Mouse (Mus musculus) spleen, adult 12 weeks (tissue): ENCODE data around the gene Uxs1.

Source experiments
- DNase-seq: peaks from one replicate; pipeline ENCODE4 v3.0.0; 2022; ENCODE audit warnings: low spot score

Uxs1 gene

GRCm38 (mm10) chr1:43798048-43798447, 29.6 kb downstream of the Uxs1 start:
- DNase-seq: no peak

GRCm38 (mm10) chr1:43789765-43790164, 37.8 kb downstream of the Uxs1 start:
- DNase-seq: no peak

- DNase-seq: no peak
Observed at GRCm38 (mm10) chr1:43786711-43787110, 40.9 kb downstream of the Uxs1 start.

GRCm38 (mm10) chr1:43785316-43785715, 42.3 kb downstream of the Uxs1 start:
- DNase-seq: no peak

GRCm38 (mm10) chr1:43783186-43783585, 44.4 kb downstream of the Uxs1 start:
- no peak for DNase-seq

- DNase-seq: no peak
Observed at GRCm38 (mm10) chr1:43782680-43783079, 44.9 kb downstream of the Uxs1 start.

GRCm38 (mm10) chr1:43781672-43782071, 45.9 kb downstream of the Uxs1 start:
- DNase-seq: no peak

- DNase-seq: no peak
Observed at GRCm38 (mm10) chr1:43781195-43781594, 46.4 kb downstream of the Uxs1 start.

- DNase-seq: no peak
Observed at GRCm38 (mm10) chr1:43776106-43776505, 51.5 kb downstream of the Uxs1 start.

- no peak for DNase-seq
Observed at GRCm38 (mm10) chr1:43774126-43774525, 53.5 kb downstream of the Uxs1 start.

- no peak for DNase-seq
Observed at GRCm38 (mm10) chr1:43772694-43773093, 54.9 kb downstream of the Uxs1 start.

GRCm38 (mm10) chr1:43770032-43770431, 57.6 kb downstream of the Uxs1 start:
- DNase-seq: no peak

GRCm38 (mm10) chr1:43769348-43769747, 58.3 kb downstream of the Uxs1 start:
- no peak for DNase-seq

GRCm38 (mm10) chr1:43768385-43768990, 59.1 kb downstream of the Uxs1 start:
- no peak for DNase-seq

GRCm38 (mm10) chr1:43766328-43766727, 61.3 kb downstream of the Uxs1 start:
- no peak for DNase-seq

GRCm38 (mm10) chr1:43764481-43764880, 63.1 kb downstream of the Uxs1 start:
- DNase-seq: no peak

- DNase-seq: no peak
Observed at GRCm38 (mm10) chr1:43760085-43760484, 67.5 kb downstream of the Uxs1 start.

GRCm38 (mm10) chr1:43754448-43755312, 72.9 kb downstream of the Uxs1 start:
- no peak for DNase-seq

GRCm38 (mm10) chr1:43738519-43738894, 89.1 kb downstream of the Uxs1 start:
- no peak for DNase-seq

- no peak for DNase-seq
Observed at GRCm38 (mm10) chr1:43737812-43738518, 89.6 kb downstream of the Uxs1 start.

GRCm38 (mm10) chr1:43732657-43733056, 94.9 kb downstream of the Uxs1 start:
- no peak for DNase-seq

- no peak for DNase-seq
Observed at GRCm38 (mm10) chr1:43732100-43732499, 95.5 kb downstream of the Uxs1 start.

GRCm38 (mm10) chr1:43730491-43730924, 97.1 kb downstream of the Uxs1 start, which contains the start of gene 1500015O10Rik:
Gene 1500015O10Rik (plus strand): TSS chr1:43730602.
- DNase-seq: no peak
